Mouse (Mus musculus): ENCODE results near the gene Olfr960.

Gene Olfr960

DNA sequence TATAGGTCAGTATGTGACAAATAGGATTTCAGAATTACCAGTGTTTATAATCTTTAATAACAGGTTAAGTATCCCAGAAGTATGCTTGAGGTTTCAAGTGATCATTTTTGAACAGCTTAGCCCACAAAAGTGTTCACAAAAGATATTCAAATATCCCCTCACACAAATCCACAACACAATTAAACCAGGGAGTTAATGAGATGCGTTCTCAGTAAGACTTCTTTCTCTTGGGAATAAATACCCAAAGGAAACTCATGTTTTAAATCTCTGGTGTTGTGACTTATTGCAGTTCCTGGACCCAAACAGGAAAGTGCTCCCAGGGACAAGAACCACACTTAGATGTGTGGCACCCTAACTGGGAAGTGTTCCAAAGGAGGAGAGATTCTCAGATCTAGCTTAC, at the start of gene Olfr960:
Gene Olfr960, plus strand, starts transcription at position 301 of the 400 bp plus-strand sequence.
- no peak for DNase-seq (ENCODE audit: low read depth)

DNA sequence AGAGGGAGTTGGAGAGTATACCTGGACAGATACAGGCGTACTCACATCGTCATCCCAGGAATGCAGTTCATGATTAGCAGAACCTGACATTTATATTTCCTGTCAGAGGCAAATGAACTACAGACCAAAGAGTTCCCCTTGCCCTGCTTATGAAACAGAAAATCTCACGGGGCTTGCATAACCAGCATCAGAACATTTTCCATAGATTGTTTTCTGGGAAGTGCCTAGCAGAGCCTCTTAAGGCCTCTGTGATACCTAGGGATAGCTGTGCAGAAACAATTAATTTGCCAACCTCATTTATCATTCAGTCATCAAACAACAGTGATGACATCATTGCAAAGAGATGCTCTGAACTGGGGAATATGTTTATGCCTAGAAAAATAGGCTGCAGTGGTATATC, 45.7 kb upstream of the Olfr960 start, which contains the start of gene Olfr959:
Gene Olfr959, minus strand, starts transcription at position 101 of the 400 bp plus-strand sequence.
- DNase-seq (ENCODE audit: low read depth): no peak

DNA sequence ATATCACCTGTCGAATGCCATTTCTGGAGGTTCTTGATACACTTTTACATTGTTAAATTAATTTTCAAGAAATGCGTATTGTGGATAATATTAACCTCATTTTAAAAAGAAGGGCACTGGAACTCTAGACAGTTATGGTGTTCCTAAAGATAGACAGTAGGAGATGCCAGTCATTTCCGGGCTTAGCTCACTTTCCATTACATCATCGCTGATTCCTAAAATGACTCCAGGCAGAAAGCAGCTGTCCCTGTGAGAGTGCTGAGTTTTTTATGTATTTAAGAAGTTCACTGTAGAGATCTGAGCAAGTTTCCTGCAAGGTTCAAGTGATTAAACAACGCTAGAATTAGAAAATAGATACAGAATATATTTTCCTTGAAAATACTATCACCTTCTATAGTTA, 44.1 kb upstream of the Olfr960 start:
- DNase-seq (ENCODE audit: low read depth): no peak

DNA sequence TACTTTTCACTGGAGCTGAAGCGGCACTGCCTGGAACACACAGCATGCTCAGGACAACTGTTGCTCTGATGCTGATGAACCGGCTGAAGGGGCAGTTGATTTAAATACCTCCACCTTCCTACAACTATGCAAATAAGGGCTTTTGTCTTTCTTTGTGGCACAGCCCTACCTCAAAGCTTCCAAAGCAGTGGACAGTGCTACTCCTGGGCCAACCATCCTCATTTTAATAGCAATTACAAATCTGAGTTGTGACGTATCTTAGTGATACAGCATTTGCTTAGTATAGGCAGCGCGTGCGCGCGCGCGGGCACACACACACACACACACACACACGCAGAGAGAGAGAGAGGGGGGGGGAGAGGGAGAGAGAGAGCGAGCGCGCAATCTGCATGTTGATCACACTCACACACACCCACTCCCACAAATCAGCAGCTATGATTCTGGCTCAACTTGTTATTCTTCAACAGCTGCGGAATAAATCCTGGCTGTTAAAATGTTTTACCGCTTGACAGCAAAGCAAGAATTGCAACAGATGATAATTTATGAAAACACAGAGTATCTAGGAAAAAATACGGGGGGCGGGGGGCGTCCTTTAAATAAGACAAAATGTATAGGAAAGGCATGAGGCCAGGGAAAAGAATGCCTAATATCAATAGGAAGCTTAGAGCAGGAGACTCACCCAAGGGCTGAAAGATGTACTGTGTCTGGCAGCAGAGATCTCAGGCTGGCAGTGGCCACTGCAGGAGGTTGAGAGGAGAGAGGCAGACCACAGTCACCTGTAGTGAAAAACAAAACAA, 18.4 kb upstream of the Olfr960 start:
- no peak for DNase-seq (ENCODE audit: low read depth)

DNA sequence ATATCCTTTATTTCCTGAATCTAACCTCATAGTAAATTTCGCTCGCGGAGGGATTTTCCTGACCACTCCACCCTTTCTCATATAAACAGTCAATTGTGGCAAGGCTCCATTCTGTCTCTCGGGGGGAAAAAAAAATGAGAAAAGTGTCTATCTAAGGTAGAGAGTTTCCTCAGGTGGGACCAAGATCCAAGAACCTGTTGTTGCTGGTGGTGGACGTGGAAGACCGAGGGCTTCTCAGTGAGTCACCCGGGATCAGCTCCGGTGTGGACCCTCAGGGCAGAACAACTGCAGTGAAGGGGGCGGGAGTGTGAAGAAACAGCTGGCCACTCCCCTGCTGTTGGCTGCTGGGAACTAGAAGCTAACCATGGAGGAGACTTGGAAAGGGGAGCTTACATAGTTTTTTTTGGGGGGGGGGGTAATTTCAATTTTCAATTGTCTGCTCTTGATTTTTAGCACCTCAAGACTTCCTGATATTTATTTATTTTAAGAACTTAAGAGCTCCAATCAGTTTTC, 17.8 kb upstream of the Olfr960 start:
- no peak for DNase-seq (ENCODE audit: low read depth)

DNA sequence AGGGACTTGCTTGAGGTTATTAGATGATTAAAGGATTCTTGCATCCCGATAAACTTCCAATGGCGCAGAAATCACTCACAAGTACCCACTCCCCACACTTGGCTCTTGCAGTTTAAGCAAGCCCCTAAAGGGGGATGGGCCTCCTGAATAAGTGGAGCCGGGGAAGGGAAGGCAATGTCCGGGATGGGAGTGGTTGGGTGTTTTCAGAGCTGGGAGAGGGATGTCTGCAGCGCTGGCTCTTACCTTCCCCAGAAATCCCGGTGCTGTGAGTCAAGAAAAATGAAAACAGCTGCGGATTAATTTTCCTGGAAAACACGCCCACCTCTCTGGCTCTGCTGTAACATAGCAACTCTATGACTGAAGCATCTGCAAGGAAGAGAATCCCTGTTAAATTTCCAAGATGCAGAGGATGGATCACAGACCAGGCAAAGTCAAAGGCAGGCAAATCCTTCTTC, 17.1 kb upstream of the Olfr960 start, which contains the start of gene AW551984:
Gene AW551984, minus strand, starts transcription at position 405 of the 455 bp plus-strand sequence.
- DNase-seq (ENCODE audit: low read depth): no peak

DNA sequence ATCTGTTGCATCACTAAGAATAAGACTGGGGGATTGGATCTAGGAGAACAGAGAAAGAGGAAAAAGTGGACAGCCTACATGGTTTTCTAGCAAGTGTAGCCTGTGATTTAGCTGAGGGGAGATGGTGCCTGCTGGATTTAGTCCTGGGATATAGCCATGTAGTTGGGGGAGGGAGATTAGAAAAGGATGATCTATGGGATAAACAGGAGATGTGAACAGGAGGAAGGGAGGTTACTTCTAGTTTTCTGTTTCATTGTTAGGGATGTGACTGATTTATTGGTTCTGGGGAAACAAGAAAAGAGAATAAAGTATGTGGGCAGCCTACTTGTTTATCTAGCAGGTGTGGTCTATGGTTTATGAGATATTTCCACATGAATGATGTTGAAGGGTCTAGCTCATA, 12.7 kb upstream of the Olfr960 start:
- no peak for DNase-seq (ENCODE audit: low read depth)

DNA sequence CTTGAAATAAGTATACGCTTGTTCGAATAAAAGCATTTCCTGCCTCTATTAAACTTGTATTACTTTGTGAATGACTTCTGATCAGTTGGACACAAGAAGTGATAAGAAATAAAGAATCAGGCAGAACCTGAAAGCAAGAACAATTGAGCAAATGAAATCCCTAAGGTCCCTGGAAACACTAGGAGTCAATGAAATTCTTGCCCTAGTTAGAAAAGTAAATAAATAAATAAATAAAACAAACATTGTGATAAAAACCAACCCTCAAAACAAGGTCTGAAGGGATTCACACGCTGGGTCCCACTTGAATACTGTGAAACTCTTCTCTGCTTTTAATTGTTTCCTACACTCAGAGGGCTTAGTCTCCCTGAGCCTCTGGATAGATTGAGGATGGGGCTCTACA, 10.8 kb upstream of the Olfr960 start, which contains the start of gene Olfr148:
Gene Olfr148, plus strand, starts transcription at position 301 of the 400 bp plus-strand sequence.
- DNase-seq (ENCODE audit: low read depth): no peak

DNA sequence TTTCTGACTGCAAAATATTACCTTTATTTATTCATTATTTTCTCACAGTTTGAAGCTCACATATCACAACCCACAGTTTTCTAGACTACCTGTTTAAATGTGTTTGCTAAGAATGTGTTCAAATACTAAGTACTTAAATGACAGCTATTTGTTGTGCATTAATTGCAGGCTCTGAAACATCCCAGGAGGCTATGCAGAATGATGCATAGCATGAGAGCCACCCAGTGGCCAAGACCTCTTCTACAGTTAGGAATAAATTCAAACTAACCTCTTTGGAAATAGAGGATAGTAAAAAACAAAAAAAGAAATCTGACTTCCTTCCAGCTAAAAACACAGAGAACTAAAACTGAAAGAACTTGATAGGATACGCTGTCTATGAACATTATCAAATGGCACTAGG, 9.2 kb upstream of the Olfr960 start:
- no peak for DNase-seq (ENCODE audit: low read depth)

DNA sequence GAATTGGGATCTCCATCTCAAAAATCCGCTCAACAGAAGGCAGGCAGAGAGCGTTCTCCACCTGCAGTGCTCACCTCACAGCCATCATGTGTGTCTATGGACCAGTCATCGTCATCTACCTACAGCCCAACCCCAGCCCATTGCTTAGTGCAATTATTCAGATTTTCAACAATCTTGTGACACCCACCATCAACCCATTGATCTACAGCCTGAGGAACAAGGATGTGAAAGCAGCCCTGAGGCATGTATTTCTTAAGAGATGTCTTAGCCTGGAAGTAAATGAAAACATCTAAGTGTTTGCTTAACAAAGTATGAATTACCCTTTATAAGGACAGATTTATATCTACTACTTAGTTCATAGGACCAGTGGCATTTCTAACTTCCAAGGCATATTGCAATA, 2.6 kb downstream of the Olfr960 start:
- no peak for DNase-seq (ENCODE audit: low read depth)

DNA sequence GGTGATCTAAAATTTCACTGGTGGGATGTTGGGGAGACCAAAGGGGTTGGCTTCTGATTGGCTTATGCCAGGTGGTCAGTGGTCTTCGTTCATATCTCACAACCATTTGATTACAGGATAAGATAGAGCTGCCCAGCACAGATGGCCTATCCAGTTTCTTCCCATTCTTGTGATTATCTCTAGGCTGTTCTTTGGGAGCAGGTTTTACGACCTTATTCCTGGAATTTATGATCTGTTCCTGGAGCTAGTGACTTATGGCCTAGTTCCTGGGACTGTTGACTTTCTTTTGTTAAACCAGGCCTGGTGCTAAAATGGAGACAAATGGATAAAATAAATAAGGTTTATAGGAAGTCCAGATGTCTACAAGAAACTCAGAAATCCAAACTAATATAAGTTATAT, 3.5 kb downstream of the Olfr960 start:
- no peak for DNase-seq (ENCODE audit: low read depth)

DNA sequence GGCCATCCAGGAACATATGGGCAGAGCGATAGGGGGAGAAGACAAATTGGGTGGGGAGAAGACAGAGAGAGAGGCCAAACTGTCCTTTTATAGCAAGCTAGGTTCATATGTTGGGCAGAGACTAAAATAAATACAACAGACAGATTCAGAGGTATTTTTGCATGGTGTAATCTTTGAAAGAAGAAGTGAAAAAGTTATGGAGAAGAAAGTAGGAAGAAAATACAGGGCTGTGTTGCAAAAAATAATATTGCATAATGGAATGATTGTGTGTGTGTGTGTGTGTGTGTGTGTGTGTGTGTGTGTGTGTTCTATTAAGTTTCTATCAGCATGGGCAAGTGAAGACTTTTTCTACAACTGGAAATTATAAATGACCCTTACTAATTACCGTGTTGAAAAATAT, 7.9 kb downstream of the Olfr960 start:
- DNase-seq (ENCODE audit: low read depth): no peak

DNA sequence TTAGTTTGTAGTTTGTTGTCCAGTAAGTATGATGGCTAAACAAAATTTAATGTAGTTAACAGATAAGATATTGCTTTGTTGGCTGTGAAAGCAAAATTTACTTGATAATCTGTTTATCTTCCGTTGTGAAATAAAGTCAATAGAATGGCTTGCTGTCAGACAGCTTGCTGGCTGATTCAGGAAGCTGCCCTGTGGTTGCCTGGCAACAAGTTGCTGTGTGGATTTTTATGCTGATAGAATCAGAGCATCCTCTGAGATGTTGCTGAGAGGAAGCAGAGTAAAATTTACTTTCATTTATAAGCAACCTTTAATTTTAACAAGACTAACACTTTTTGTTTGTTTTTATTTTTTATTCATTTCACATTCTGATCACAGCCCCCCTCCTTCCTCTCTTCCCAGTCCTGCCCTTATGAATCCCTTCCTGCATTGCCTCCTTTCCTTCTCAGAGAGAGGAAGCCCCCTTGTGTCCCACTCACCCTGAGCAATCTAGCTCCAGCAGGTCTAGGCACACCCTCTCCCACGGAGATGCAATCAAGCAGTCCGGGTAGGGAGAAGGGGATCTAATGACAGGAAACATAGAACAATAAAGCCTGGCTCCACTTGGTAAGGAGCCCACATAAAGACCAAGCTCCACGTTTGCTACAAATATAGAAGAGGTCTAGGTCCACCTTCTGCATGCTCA, 12.9 kb downstream of the Olfr960 start:
- no peak for DNase-seq (ENCODE audit: low read depth)

DNA sequence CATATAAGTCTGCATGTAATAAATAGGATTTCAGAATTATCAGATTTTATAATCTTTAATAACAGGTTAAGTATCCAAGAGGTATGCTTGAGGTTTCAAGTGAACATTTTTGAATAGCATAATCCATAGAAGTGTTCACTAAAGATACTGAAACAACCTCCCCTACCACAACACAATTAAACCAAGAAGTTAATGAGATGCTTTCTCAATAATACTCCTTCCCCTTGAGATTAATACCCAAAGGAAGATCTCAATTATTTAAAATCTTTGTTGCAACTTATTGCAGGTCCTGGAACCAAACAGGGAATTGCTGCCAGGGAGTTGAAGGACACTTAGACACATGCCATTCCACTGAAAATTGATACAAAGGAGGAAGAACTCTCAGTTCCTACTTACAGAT, 23.6 kb downstream of the Olfr960 start, which contains the start of gene Olfr961:
Gene Olfr961, plus strand, starts transcription at position 301 of the 400 bp plus-strand sequence.
- DNase-seq (ENCODE audit: low read depth): no peak

DNA sequence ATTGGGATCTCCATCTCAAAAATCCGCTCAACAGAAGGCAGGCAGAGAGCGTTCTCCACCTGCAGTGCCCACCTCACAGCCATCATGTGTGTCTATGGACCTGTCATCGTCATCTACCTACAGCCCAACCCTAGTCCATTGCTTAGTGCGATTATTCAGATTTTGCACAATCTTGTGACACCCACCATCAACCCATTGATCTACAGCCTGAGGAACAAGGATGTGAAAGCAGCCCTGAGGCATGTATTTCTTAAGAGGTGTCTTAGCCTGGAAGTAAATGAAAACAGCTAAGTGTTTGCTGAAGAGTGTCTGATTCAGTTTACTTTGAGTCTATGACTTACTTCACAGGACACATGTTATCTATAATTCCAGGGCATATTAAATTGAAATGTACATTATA, 26.2 kb downstream of the Olfr960 start:
- DNase-seq (ENCODE audit: low read depth): no peak

DNA sequence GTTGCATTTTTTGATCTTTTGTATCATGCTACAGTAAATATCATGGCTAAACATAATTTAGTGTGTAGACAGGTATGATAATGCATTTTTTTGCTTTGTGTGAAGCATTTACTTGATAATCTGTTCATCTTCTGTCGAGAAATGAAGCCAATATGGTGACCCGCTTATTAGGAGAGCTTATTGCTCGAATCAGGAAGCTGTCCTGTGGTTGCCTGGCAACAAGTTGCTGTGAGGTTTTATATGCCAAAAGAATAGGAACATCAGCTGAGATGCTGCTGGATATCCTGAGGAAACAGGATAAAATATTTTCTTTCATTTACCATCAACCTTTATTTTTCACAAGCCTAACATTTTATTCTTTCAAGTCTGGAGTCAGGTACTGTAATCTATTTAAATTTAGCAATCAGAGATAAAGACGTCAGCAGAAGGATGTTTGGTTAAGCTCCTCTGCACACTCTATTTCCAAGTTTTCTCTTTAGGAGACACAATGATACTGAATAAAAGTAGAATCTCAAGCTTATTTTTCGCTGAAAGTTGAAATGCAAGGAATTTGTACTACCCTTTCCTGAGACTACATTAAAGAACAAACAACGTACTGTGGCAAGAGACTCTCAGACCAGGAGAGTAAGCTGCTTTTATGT, 33.7 kb downstream of the Olfr960 start:
- no peak for DNase-seq (ENCODE audit: low read depth)

DNA sequence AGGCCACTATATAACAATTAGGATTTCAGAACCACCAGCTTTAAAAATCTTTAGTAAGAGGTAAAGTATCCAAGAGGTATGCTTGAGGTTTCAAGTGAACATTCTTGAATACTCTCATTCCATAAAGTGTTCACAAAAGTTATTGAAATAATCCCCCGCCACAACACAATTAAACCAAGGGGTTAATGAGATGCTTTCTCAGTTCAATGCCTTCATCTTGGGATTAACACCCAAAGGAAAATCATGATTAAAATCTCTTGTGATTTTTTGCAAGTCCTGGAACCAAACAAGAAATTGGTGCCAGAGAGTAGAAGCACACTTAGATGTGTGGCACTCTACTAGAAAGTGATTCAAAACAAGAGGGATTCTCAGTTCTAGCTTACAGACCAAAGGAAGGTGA, 45.7 kb downstream of the Olfr960 start, which contains the start of gene Olfr963:
Gene Olfr963, plus strand, starts transcription at position 301 of the 400 bp plus-strand sequence.
- DNase-seq (ENCODE audit: low read depth): no peak

DNA sequence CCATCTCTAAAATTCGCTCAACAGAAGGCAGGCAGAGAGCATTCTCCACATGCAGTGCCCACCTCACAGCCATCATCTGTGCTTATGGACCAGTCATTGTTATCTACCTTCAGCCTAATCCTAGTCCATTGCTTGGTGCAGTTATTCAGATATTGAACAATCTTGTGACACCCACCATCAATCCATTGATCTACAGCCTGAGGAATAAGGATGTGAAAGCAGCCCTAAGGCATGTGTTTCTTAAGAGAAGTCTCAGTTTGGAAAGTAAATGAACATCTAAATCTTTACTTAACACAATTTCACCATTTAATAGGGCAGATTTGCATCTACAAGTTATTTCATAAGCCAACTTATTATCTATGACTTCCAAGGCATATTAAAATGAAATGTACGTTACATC, 48.5 kb downstream of the Olfr960 start:
- no peak for DNase-seq (ENCODE audit: low read depth)

Data from naive thymus-derived CD4-positive, alpha-beta T cell, adult 2 months (primary cell).